Mouse (Mus musculus): ENCODE results near the gene Zfp146. TPM values are rescaled to one million over a fixed set of nuclear protein-coding genes. Genes with fewer than 3 reads are reported as not detected.
A peak's percentile ranks its signal among the peaks of the same experiment; 100 is the strongest.
"Not testable (repeated sequence)": the region's sequence is repeated elsewhere in the genome, so short reads cannot be mapped to it uniquely, and the experiment has no call there.

Zfp146 gene
- polyA plus RNA-seq, 1 experiment = 0.14 TPM

DNA sequence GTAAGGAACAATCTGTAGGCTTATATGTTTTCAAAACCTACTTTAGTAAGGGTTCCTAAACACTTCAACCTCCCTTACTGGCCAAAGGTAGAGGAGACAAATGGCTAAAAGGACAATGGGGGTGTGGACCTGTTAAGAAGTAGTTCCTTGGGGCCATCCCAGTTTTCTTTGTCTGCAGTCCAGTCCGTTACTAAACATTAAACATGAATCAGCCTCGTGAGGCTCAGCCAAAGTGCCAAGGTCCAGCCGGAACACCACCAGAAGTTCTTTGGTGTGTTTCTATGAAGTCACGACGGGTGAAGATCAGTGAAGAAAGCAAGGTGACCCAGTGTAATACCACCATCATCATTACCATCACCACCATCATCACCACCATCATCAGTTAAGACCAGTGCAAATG is 22.5 kb downstream of the Zfp146 start:
- H3K4me3 ChIP-seq (replicated peaks) = no peak overlapping the region
- H3K36me3 ChIP-seq (ENCODE audit: control insufficient read depth) = peaks cover 26% of the 10 kb centered on the region
- peaks cover 30% of the 10 kb centered on the region for H3K9me3 ChIP-seq (ENCODE audit: control insufficient read depth, low read length)
- no peak for TF ChIP-seq GATA1 (IDR thresholded peaks at IDR 0.05; ENCODE audit: low read length)
- TF ChIP-seq TAL1 (IDR thresholded peaks at IDR 0.05; ENCODE audit: low read length) = no peak
- H3K27me3 ChIP-seq (ENCODE audit: control insufficient read depth) = peaks cover 10% of the 10 kb centered on the region
- peaks cover 2% of the 10 kb centered on the region for H3K4me1 ChIP-seq (ENCODE audit: control insufficient read depth)

DNA sequence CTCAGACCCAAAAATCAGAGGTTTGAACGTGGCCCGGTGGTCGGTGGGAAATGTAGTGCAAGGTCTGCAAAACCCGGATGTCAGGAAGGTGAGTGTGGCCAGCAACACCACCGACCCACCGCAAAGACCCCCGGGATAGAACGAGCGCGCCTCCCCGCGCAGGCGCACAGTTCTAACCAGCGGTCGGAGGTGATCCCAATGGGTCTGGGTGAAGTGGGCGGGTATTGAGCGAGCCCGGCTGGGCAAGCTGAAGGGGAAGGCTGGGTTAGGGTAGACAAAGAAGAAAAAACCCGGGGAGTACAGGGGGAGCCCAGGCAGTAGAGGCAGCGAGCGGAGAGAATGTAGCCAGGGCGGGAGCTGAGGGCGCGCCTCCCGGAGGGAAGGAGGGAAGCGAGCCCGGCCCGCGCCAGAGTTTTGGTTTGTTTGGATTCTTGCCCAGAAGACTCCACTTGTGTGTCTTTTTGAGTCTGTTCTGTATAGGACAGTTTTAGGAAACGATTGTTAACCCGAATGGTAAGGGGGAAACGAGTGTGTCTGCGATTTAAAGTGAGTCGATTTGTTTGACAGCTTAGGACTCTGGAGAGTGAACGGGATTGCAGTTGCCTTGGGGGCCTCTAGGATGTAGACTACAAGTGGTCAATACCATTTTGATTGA is 25.9 kb downstream of the Zfp146 start:
- Histone ChIP-seq H3K4me1 (ENCODE audit: control insufficient read depth) (peaks cover 2% of the 10 kb centered on the region), H3K27me3 (ENCODE audit: control insufficient read depth) (peaks cover 10% of the 10 kb centered on the region), H3K4me3 (replicated peaks) (peak overlapping the region; percentile 46), H3K36me3 (ENCODE audit: control insufficient read depth) (peaks cover 9% of the 10 kb centered on the region), H3K9me3 (ENCODE audit: control insufficient read depth, low read length) (peaks cover 6% of the 10 kb centered on the region)
- TF ChIP-seq GATA1 (IDR thresholded peaks at IDR 0.05; ENCODE audit: low read length) = no peak
- no peak for TF ChIP-seq TAL1 (IDR thresholded peaks at IDR 0.05; ENCODE audit: low read length)

DNA sequence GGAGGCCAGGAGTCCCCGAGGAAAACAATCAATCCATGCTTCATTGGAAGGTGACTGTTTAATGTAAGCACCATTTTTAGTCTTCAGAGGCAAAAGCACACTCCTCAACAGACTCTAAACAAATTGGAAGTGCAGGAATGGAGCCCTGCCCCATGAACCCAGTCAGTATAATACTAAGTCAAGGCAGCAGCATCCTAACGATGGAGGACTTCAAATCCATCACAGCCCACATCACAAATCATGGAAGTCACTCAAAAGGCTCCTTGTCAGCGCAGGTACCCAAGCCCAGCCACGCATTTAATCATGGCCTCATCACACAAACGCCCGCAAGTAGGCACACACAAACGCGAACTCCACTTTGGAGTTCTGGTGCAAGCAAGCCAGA is 26.4 kb downstream of the Zfp146 start:
- TF ChIP-seq GATA1 (IDR thresholded peaks at IDR 0.05; ENCODE audit: low read length) (no peak), TAL1 (IDR thresholded peaks at IDR 0.05; ENCODE audit: low read length) (no peak)
- Histone ChIP-seq H3K4me1 (ENCODE audit: control insufficient read depth) (peaks cover 2% of the 10 kb centered on the region), H3K36me3 (ENCODE audit: control insufficient read depth) (peaks cover 4% of the 10 kb centered on the region), H3K27me3 (ENCODE audit: control insufficient read depth) (peaks cover 10% of the 10 kb centered on the region), H3K9me3 (ENCODE audit: control insufficient read depth, low read length) (peaks cover 4% of the 10 kb centered on the region), H3K4me3 (replicated peaks) (peak overlapping the region; percentile 46)

DNA sequence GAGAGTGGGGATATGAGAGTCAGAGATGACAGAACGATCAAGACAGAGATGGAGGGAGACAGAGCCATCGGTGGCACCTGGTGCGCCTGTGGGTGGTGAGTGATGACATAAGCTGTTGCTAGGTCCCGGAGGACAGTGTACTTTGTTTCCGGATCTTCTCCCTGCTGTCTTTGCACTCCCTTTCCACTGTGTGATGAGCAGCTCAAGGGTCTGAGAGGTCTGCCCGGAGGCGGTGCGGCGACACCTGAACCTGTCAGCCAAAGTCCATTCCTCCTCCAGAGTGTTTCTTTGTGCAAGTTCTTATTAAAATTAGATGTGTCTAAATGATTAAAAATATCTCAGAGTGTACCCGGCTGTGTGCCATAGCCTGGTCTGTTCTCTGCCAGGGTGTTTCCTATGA is 32.7 kb downstream of the Zfp146 start:
- no peaks in the 10 kb centered on the region for H3K4me1 ChIP-seq (ENCODE audit: control insufficient read depth)
- TF ChIP-seq TAL1 (IDR thresholded peaks at IDR 0.05; ENCODE audit: low read length) (no peak), GATA1 (IDR thresholded peaks at IDR 0.05; ENCODE audit: low read length) (no peak)
- H3K27me3 ChIP-seq (ENCODE audit: control insufficient read depth) = no peaks in the 10 kb centered on the region
- no peak overlapping the region for H3K4me3 ChIP-seq (replicated peaks)
- H3K36me3 ChIP-seq (ENCODE audit: control insufficient read depth) = peaks cover 19% of the 10 kb centered on the region
- H3K9me3 ChIP-seq (ENCODE audit: control insufficient read depth, low read length) = peaks cover 7% of the 10 kb centered on the region

DNA sequence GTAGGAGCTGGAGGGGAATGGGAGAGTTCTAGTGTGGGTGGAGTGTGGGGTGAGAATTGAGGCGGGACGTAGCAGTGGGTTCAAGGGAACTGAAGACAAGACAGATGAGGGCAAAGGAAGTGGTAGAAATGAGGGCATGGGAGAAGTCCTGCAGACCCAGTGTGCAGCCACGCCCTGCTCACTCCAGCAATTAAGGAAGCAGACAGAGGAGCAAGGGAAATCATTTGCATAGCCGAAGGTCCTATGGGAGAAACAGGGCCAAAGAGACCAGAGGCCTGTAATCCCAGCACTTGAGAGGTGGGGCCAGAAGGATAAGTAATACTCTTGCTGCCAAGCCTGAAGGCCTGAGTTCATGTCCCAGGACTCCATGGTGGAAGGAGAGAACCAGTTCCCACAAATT is 37.2 kb downstream of the Zfp146 start:
- H3K9me3 ChIP-seq (ENCODE audit: control insufficient read depth, low read length) = peaks cover 7% of the 10 kb centered on the region

DNA sequence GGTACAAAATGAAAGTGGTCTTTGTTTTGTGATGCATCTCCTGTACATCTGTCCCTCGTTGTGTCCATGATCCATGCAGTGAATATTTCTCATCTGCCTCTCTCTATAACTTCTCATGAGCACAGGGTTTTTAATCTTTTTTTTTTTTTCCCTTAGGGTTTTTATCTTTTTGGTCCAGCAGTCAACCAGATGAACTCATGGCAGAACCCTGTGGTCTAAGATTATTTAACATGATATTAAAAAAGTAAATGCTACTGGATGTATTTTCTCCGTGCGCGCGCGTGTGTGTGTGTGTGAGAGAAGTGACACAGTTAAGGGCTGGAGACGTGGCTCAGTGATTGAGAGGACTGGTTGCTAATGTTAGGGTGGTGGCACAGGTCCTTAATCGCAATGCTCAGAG is 39.6 kb downstream of the Zfp146 start:
- peaks cover 7% of the 10 kb centered on the region for H3K9me3 ChIP-seq (ENCODE audit: control insufficient read depth, low read length)
- H3K27me3 ChIP-seq (ENCODE audit: control insufficient read depth) = no peaks in the 10 kb centered on the region
- peaks cover 21% of the 10 kb centered on the region for H3K36me3 ChIP-seq (ENCODE audit: control insufficient read depth)
- H3K4me3 ChIP-seq (replicated peaks) = no peak overlapping the region
- no peak for TF ChIP-seq TAL1 (IDR thresholded peaks at IDR 0.05; ENCODE audit: low read length)
- no peak for TF ChIP-seq GATA1 (IDR thresholded peaks at IDR 0.05; ENCODE audit: low read length)
- H3K4me1 ChIP-seq (ENCODE audit: control insufficient read depth) = peaks cover 2% of the 10 kb centered on the region

More for the DNA sequence above, 37.2 kb downstream of the Zfp146 start:
- peaks cover 2% of the 10 kb centered on the region for H3K4me1 ChIP-seq (ENCODE audit: control insufficient read depth)
- H3K36me3 ChIP-seq (ENCODE audit: control insufficient read depth) = peaks cover 21% of the 10 kb centered on the region
- no peaks in the 10 kb centered on the region for H3K27me3 ChIP-seq (ENCODE audit: control insufficient read depth)
- H3K4me3 ChIP-seq (replicated peaks) = no peak overlapping the region
- TF ChIP-seq TAL1 (IDR thresholded peaks at IDR 0.05; ENCODE audit: low read length) = no peak
- no peak for TF ChIP-seq GATA1 (IDR thresholded peaks at IDR 0.05; ENCODE audit: low read length)

DNA sequence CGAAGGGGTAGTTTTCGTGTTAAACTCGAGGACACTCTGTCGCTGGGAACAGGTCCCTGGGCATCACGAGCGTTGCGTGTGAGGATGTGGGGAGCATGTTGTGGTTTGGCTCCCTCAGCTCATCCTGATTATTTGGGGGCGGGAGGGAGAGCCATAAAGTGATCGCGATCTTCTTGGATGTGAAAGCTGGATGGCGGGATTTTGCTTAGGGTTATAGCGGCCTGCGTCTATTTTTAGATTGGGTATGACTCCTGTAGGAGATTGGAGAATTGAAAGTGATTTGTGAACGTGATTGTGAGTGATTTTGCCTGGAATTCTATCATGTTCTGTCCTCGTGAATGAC is 47.4 kb downstream of the Zfp146 start:
- no peak for TF ChIP-seq GATA1 (IDR thresholded peaks at IDR 0.05; ENCODE audit: low read length)
- TF ChIP-seq TAL1 (IDR thresholded peaks at IDR 0.05; ENCODE audit: low read length) = no peak
- Histone ChIP-seq H3K27me3 (ENCODE audit: control insufficient read depth) (no peaks in the 10 kb centered on the region), H3K4me1 (ENCODE audit: control insufficient read depth) (peaks cover 22% of the 10 kb centered on the region), H3K4me3 (replicated peaks) (peak overlapping the region; percentile 84), H3K36me3 (ENCODE audit: control insufficient read depth) (no peaks in the 10 kb centered on the region), H3K9me3 (ENCODE audit: control insufficient read depth, low read length) (peaks cover 8% of the 10 kb centered on the region)

DNA sequence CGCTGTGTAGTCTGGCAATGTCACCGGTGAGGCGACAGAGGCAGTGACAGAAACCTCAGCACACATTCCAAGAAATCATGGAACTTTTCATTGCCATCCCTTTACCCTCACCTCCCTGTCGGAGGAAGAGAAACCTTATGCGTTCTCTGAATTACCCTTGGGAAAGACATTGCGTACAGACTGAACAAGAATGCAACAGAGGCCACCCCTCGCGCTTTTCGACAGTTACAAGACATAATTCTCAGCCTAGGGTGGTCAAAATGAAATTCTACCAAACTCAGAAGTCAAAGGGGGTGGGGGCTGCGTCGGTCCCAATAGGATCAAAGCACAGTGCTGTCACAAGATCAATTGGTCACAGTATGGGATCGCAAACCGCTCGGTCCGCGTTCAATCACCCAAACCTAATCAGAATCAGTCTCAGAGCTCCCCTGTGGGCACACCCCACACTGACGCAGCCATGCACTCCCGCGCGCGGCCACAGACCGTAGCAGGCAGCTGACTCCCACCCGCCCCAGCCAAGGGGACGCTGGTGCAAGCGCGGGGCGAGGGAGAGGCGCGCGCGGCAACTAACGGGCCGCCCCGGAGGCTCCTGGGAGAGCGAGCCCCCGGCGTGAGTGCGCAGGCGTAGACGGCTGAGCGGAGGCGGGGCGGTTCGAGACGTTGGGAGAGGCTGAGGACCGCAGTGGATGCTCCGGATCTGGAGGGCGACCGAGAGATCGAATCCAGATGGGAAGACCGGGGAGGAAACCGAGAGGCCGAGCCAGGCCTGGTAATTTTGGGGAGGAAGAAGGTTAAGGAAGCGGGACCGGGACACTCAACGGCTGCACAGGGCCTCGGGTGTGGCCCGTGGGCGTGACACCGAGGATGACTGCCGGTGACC is 48.0 kb downstream of the Zfp146 start, which contains the start of gene Zfp382:
Gene Zfp382, plus strand, starts transcription at position 635 of the 880 bp plus-strand sequence.
- H3K27me3 ChIP-seq (ENCODE audit: control insufficient read depth) = no peaks in the 10 kb centered on the region
- H3K36me3 ChIP-seq (ENCODE audit: control insufficient read depth) = no peaks in the 10 kb centered on the region
- peaks cover 22% of the 10 kb centered on the region for H3K4me1 ChIP-seq (ENCODE audit: control insufficient read depth)
- H3K9me3 ChIP-seq (ENCODE audit: control insufficient read depth, low read length) = peaks cover 8% of the 10 kb centered on the region
- TF ChIP-seq TAL1 (IDR thresholded peaks at IDR 0.05; ENCODE audit: low read length) = no peak
- no peak for TF ChIP-seq GATA1 (IDR thresholded peaks at IDR 0.05; ENCODE audit: low read length)
- H3K4me3 ChIP-seq (replicated peaks) = peak within 1 kb of the TSS; percentile 84

DNA sequence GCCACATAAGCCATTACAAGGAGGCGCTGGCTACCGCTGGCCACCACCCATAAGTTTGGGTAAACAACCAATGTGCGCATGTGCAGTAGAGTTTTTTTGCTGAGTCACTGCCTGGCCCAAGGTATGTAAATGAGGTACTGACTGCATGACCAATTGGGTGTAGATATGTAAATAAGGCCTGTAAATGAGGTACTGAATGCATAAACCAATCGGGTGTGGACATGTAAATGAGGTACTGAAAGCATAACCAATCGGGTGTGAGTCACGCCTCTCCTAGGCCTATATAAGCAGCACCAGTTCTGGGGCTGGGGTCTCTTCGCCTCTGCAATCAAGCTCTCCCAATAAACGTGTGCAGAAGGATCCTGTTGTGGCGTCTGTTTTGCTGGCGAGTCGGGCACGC is 51.6 kb downstream of the Zfp146 start:
- H3K9me3 ChIP-seq (ENCODE audit: control insufficient read depth, low read length) = peaks cover 36% of the 10 kb centered on the region
- not testable (repeated sequence) for H3K4me3 ChIP-seq (replicated peaks); H3K27me3 ChIP-seq (ENCODE audit: control insufficient read depth); H3K36me3 ChIP-seq (ENCODE audit: control insufficient read depth)
- H3K4me1 ChIP-seq (ENCODE audit: control insufficient read depth) = peaks cover 22% of the 10 kb centered on the region
